Mouse (Mus musculus) heart, postnatal 36 days (tissue): ENCODE measurements around the gene Grtp1. TPM values are rescaled to one million over a fixed set of nuclear protein-coding genes. Genes with fewer than 3 reads are reported as not detected.

Source experiments
- DNase-seq, 2 experiments: peaks; one replicate each; pipeline ENCODE4 v3.0.0; 2021 to 2022
- intact Hi-C: fragments of 180-260 bp; cut with DNase I; formaldehyde crosslinking; loops from one replicate; pipeline ENCODE4 v1.15.1; 2025
- total RNA-seq, 2 experiments: library from RNA; stranded (reverse); gene quantifications; 2 replicates each; pipeline ENCODE4 v1.2.3; 2021

Gene Grtp1
- total RNA-seq, 2 experiments from 2014 or later, result 4.8 to 4.9 TPM

GRCm38 (mm10) chr8:13178137-13178536 is 22.3 kb downstream of the Grtp1 start:
- no peak for DNase-seq
- intact Hi-C loops, result no loop called here

- intact Hi-C loops, result no loop called here
Measured at GRCm38 (mm10) chr8:13177173-13177852, 23.1 kb downstream of the Grtp1 start.

GRCm38 (mm10) chr8:13175650-13176049 is 24.8 kb downstream of the Grtp1 start:
- no peak for DNase-seq
- intact Hi-C loops, result no loop called here

More at GRCm38 (mm10) chr8:13177173-13177852, 23.1 kb downstream of the Grtp1 start:
- no peak for DNase-seq

GRCm38 (mm10) chr8:13174811-13175210 is 25.6 kb downstream of the Grtp1 start:
- DNase-seq, result no peak
- intact Hi-C loops, result no loop called here

GRCm38 (mm10) chr8:13174305-13174704 is 26.1 kb downstream of the Grtp1 start:
- no peak for DNase-seq
- intact Hi-C loops, result no loop called here

- intact Hi-C loops, result no loop called here
- no peak for DNase-seq
Measured at GRCm38 (mm10) chr8:13170510-13170909, 29.9 kb downstream of the Grtp1 start.

GRCm38 (mm10) chr8:13164361-13164760 is 36.1 kb downstream of the Grtp1 start:
- intact Hi-C loops, result no loop called here
- no peak for DNase-seq

GRCm38 (mm10) chr8:13163563-13163962 is 36.9 kb downstream of the Grtp1 start:
- intact Hi-C loops, result no loop called here
- DNase-seq, result no peak

- intact Hi-C loops, result no loop called here
- no peak for DNase-seq
Measured at GRCm38 (mm10) chr8:13162098-13162497, 38.3 kb downstream of the Grtp1 start.

- intact Hi-C loops, result no loop called here
- no peak for DNase-seq
Measured at GRCm38 (mm10) chr8:13160691-13161090, 39.7 kb downstream of the Grtp1 start.

- intact Hi-C loops, result loop anchor here (2.0 kb wide), 1 partner anchor 55 kb away; the partner anchor contains the start of genes Cul4a and Pcid2
- peak in 1 of 2 experiments; percentile 27 for DNase-seq
Measured at GRCm38 (mm10) chr8:13159377-13159881, 41.0 kb downstream of the Grtp1 start.

- DNase-seq, result peak; percentile 99 to 100
- intact Hi-C loops, result loop anchor here (2.0 kb wide), 1 partner anchor 54 kb away; the partner anchor contains the start of genes Cul4a and Pcid2
Measured at GRCm38 (mm10) chr8:13158718-13159376, 41.6 kb downstream of the Grtp1 start, which contains the start of gene Lamp1. Gene Lamp1 (plus strand): TSS chr8:13159161.

- intact Hi-C loops, result no loop called here
- DNase-seq, result no peak
Measured at GRCm38 (mm10) chr8:13156327-13157097, 43.9 kb downstream of the Grtp1 start.

- intact Hi-C loops, result no loop called here
- DNase-seq, result no peak
Measured at GRCm38 (mm10) chr8:13155358-13155757, 45.1 kb downstream of the Grtp1 start.

GRCm38 (mm10) chr8:13154099-13154498 is 46.3 kb downstream of the Grtp1 start:
- no peak for DNase-seq
- intact Hi-C loops, result no loop called here

GRCm38 (mm10) chr8:13150929-13151328 is 49.5 kb downstream of the Grtp1 start:
- intact Hi-C loops, result no loop called here
- no peak for DNase-seq

- DNase-seq, result no peak
- intact Hi-C loops, result no loop called here
Measured at GRCm38 (mm10) chr8:13149866-13150265, 50.6 kb downstream of the Grtp1 start.

- no peak for DNase-seq
- intact Hi-C loops, result no loop called here
Measured at GRCm38 (mm10) chr8:13149287-13149686, 51.1 kb downstream of the Grtp1 start.

GRCm38 (mm10) chr8:13148476-13148875 is 51.9 kb downstream of the Grtp1 start:
- intact Hi-C loops, result no loop called here

GRCm38 (mm10) chr8:13141681-13142080 is 58.7 kb downstream of the Grtp1 start:
- DNase-seq, result no peak
- intact Hi-C loops, result loop anchor here (5.0 kb wide), 1 partner anchor 116 kb away; no protein-coding TSS in a partner anchor

More at GRCm38 (mm10) chr8:13148476-13148875, 51.9 kb downstream of the Grtp1 start:
- DNase-seq, result no peak
